Mouse (Mus musculus) WW6 (cell line): Measurements from ENCODE around the gene LTO1.
"Not testable (repeated sequence)": the region's sequence is repeated elsewhere in the genome, so short reads cannot be mapped to it uniquely, and the experiment has no call there.

Experiments used
- DNase-seq: peaks from one replicate; pipeline ENCODE4 v3.0.0-alpha.2; 2013; ENCODE audit warnings: low read depth, low spot score

Gene LTO1

GRCm38 (mm10) chr7:144914948-144915750, at the start of gene LTO1:
TSS of gene LTO1 (plus strand) at chr7:144915100.
- peak; percentile 83 for DNase-seq

DNA sequence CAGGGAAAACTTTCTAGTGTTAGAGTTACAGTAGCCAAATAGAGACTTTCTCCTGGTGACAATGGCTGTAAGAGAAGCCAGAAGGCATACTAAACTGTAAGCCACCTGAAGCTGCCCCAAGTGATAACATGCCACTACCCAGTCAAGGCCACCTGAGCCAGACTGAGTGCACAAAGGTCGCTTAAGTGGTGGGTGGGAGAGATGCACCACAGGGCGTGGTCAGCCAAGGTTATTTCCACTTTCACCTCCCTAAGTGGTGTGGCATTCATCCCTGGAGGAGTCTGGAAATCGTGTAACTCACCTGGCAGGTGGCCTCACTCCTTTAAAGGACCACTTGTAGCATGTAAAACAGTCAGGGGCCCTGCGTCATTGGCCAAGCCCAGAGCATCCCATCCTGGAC, 47.7 kb upstream of the LTO1 start:
- DNase-seq: no peak

- DNase-seq: no peak
These were observed 47.3 kb upstream of the LTO1 start for GRCm38 (mm10) chr7:144867602-144868001.

GRCm38 (mm10) chr7:144872420-144872819, 42.5 kb upstream of the LTO1 start:
- no peak for DNase-seq

DNA sequence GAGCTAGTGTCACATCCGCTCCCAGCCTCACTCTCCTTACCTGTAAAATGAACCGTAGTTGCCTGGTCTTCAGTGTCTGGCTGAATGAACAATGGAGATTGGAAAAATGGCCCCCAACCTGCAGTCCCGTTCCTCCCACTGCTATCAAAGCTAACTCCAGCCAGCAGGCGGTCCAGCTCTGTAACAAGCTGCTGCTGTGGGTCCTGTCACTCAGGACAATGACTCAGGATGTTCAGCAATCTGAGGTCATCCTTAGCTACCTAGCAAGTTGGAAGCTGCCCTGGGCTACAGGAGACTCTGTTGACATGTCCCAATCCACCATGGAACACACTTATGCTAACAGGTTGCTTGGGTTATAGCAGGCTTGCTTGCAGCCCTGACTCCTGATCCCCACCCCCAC, 41.7 kb upstream of the LTO1 start:
- DNase-seq: no peak

GRCm38 (mm10) chr7:144874226-144874625, 40.7 kb upstream of the LTO1 start:
- no peak for DNase-seq

GRCm38 (mm10) chr7:144878401-144878800, 36.5 kb upstream of the LTO1 start:
- no peak for DNase-seq

- no peak for DNase-seq
These were observed 31.8 kb upstream of the LTO1 start for GRCm38 (mm10) chr7:144883106-144883505.

GRCm38 (mm10) chr7:144887672-144888071, 27.2 kb upstream of the LTO1 start:
- DNase-seq: no peak

DNA sequence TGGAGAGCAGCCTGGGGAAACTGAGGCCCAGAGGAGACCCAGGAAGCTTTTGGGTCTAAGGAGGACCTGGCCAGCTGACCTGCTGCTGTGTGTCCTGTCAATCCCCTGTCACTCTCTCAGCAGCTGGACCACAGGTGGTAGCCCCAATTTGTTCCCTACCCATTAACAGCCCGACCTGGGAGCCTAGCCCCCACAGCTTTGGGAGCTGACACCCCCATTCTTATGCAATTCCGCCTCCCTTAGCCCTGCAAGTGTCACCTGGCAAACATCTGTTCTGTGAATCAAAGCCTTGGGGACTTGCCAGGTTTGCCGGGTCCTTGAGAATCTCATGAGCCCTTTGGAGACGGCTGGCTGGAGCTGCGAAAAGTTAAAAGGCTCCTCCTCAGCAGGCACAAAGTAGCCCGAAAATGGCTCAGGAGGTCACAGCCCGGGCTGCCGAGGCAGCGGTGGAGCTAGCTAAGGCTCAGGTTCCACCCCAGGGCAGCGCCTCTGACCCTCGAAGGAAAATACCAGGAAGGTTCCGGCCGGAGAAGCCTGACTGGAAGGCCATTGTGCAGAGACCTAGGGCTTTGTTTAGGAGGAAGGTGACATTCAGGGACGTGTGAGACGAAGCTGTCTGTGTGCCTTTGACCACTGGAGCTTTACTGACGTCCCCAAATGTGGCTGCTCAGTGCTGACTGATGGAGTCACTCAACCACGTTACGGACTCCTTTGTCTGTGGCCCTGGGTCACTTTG, 26.2 kb upstream of the LTO1 start:
- DNase-seq: no peak

GRCm38 (mm10) chr7:144890661-144891060, 24.2 kb upstream of the LTO1 start:
- not testable (repeated sequence) for DNase-seq

- no peak for DNase-seq
These were observed 23.0 kb upstream of the LTO1 start for GRCm38 (mm10) chr7:144891863-144892262.

DNA sequence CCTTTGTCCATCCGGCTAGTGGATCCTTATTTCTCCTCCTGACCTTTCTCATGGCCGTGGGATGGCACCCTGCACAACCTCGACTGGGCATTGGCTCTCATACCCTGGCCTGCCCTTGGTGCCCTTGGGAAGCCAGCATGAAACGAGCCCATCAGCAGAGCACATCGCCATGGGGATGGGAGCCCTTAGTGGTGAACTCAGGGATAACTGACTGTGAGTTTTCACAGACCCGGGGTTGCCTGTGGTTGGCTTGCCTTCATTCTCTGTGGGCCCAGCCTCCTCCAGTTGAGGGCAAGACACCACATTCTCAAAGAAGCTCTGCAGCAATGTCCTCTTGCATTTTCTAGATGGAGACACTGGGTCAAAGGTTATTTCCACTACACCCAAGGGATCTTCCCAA, 22.6 kb upstream of the LTO1 start:
- DNase-seq: no peak

DNA sequence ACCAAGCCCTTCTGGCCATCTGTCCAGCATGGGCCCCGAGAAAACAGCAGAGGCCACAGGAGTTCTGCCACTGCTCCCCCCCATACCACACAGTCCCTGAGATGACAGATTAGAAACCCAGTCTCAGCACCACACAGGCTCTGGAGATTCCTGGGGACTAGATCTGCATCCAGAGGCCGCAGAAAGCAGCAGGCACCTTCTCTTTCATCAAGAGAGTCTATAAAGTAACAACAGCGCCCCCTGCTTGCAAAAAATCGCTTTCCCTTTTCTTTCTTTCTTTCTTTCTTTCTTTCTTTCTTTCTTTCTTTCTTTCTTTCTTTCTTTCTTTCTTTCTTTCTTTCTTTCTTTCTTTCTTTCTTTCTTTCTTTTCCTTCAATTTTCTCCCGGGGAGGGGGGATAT, 20.7 kb upstream of the LTO1 start:
- no peak for DNase-seq

DNA sequence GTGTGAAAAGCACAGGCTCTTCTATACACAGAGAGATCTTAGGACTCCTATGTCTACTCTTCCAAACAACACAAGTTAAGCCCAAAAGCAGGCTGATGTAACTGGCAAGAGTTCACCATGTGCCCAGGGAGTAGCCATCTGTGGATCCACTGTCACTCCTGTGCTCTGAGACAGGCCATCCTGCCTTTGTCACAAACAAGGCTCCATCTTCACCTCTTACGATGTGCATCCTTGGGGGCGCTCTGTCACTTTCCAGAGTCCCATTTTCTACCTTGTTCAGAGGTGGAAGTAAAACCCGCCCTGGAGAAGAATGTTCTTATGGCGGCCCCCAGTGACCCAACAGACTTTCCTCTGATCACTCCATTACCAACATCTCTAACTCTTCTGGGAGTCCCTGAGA, 20.2 kb upstream of the LTO1 start:
- DNase-seq: no peak

DNA sequence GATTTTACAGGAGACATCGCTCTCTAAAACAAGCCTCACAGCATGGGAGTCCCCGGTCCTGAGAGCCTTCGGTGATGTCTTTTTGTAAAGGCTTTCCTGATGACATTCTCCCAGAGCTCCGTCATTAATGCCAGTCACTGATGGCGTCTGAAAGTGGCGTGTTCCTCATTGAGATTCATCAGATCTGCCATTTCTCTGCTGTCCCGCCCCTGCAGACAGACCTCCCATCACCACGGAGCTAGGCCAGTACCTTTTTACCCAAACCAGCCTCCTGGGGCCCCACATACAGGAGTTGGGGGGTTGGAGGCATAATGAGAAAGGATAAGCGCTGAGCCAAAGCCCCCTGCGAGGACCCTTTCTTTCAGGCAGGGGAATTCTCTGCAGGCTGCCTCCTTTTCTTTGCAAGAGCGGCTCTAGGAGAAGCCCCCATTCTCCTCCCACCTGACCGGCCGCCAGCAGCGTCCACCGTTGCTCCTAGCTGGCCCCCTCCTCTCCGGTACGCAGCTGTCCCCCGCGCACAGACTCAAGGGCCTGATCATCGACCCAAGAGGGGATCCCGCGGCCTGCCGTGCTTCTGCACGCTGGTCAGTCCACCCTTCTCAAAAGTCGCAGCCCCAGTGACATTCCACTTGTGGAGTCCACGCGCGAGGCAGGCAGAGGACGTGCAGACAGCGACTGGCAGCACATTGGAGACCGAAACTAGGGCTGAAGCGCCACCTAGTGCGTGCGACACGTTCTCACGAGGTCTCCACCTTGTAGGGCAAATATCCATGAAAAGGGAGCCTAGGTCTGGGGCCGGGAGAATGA, 19.4 kb upstream of the LTO1 start:
- DNase-seq: no peak

- DNase-seq: no peak
These were observed 18.3 kb upstream of the LTO1 start, which contains the start of gene Fgf15 for GRCm38 (mm10) chr7:144896294-144897218. TSS of gene Fgf15 (plus strand) at chr7:144896531.

- DNase-seq: no peak
These were observed 16.4 kb upstream of the LTO1 start for GRCm38 (mm10) chr7:144898506-144898905.

GRCm38 (mm10) chr7:144905514-144905913, 9.4 kb upstream of the LTO1 start:
- not testable (repeated sequence) for DNase-seq

DNA sequence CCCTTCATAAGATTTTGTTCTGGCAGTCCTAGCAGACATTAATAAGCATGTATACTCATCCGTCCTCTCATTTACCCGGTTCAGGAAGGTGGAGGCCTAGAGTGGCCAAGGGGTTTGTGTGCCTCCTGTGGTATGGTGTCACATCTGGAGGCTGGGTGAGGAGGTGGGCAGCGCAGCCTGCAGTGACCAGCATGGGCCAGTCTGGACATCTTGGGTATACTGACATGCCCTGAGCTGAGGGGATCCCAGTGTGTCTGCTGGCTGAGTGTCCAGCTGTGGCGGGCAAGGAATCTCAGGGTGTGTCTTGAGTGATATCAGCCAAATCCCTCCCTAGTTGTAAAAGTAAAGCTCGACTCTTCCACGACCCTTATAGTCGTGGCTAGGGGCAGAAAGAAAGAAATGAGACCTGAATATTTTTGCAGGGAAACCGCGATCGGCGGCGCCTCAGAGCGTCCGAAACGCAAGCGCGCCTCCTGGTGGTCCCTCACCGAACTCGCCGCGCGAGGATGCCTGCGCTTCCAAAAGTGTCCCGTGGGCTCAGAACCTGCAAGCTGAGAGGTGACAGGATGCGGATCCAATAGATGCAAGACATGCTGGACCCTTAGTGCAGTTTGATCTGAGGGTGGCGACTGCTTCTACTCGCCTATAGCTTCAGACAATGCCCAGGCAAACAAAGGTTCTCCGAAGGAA, 8.0 kb upstream of the LTO1 start:
- DNase-seq: no peak
